Mouse (Mus musculus): Measurements from ENCODE around the gene Olfr551.

GRCm38 (mm10) chr7:102597378-102598031 lies 5.8 kb upstream of the Olfr551 start, which contains the start of gene Olfr552:
- no peak for TF ChIP-seq POLR2A (IDR thresholded peaks at IDR 0.05; ENCODE audit: insufficient read depth, low read length)
- no peak for TF ChIP-seq EP300 (IDR thresholded peaks at IDR 0.05; ENCODE audit: insufficient read depth, low read depth, low read length)

All from ES-Bruce4 (cell line).